Mouse (Mus musculus) neural tube, embryonic 13.5 days (tissue): ENCODE data around the gene Olfr866. TPM values are rescaled to one million over a fixed set of nuclear protein-coding genes. Genes with fewer than 3 reads are reported as not detected.

Experiments used
- ATAC-seq: fragments of 200-750 bp; cut with Nextera tagmentation; 2 replicates; pipeline ENCODE4 v1.8.0; 2017; ENCODE audit warnings: low read depth, mild to moderate bottlenecking, moderate TSS enrichment, moderate library complexity
- H3K27ac ChIP-seq: fragments of 300-500 bp; sonication (generic); replicated peaks from 2 replicates; pipeline ENCODE4 v1.5.1; 2015; ENCODE audit warnings: moderate library complexity, mild to moderate bottlenecking, inconsistent platforms
- H3K27me3 ChIP-seq: fragments of 300-500 bp; sonication (generic); 2 replicates; pipeline ENCODE4 v1.6.1; 2015; ENCODE audit warnings: mild to moderate bottlenecking, inconsistent platforms
- H3K36me3 ChIP-seq: fragments of 300-500 bp; sonication (generic); 2 replicates; pipeline ENCODE4 v1.6.1; 2015; ENCODE audit warnings: mild to moderate bottlenecking, inconsistent platforms
- H3K4me1 ChIP-seq: fragments of 300-500 bp; sonication (generic); replicated peaks from 2 replicates; pipeline ENCODE4 v1.6.1; 2015; ENCODE audit warnings: inconsistent platforms
- H3K4me2 ChIP-seq: fragments of 300-500 bp; sonication (generic); 2 replicates; pipeline ENCODE4 v1.6.1; 2015; ENCODE audit warnings: inconsistent platforms, mild to moderate bottlenecking, moderate library complexity
- H3K4me3 ChIP-seq: fragments of 300-500 bp; sonication (generic); 2 replicates; pipeline ENCODE4 v1.5.1; 2015; ENCODE audit warnings: mild to moderate bottlenecking, inconsistent platforms
- H3K9ac ChIP-seq: fragments of 300-500 bp; sonication (generic); 2 replicates; pipeline ENCODE4 v1.6.1; 2015; ENCODE audit warnings: moderate library complexity, mild to moderate bottlenecking, inconsistent platforms
- H3K9me3 ChIP-seq: fragments of 300-500 bp; sonication (generic); 2 replicates; pipeline ENCODE4 v1.6.1; 2016; ENCODE audit warnings: inconsistent platforms
- WGBS: fragments of 180-500 bp; shearing (Covaris S2); methylation state at CpG from one replicate; pipeline ENCODE4 v1.1.7; 2015; 5-methylcytosine and 5-hydroxymethylcytosine counted together
- microRNA-seq: library from miRNA; unstranded; fragments of <30 nt; microRNA quantifications from one replicate; pipeline ENCODE4, GENCODE M21; 2016
- polyA plus RNA-seq: library from polyadenylated mRNA; unstranded; fragments of >200 nt; fragmentation: Nextera tagmentation; extraction: Ambion mirVana; gene quantifications from 2 replicates; pipeline ENCODE4 v1.2.1, GENCODE M21; 2015

Gene Olfr866
- polyA plus RNA-seq = not detected in 2 replicates

DNA sequence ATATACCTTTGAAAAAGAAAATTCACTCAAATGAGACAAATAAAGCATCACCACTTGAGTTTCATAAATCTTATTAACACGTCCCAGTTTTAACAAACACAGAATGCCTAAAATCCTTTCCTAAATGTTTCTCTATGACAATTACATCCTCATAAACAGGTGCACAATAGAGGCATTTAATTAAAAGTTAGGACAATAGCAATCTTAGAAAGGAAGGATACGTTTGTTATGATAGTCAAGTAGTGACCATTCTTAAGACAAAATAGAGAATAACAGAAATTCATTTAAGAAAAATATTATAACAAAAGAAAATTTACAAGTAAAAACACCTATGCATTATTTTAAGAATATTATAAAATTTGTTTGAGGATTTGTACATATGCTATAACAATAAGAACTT lies at the start of gene Olfr866:
Gene Olfr866 (minus strand): TSS at position 101 of the 400 bp plus-strand sequence.
- ATAC-seq = no peak
- Histone ChIP-seq H3K9ac (no peak within 1 kb of the TSS), H3K27ac (no peak within 1 kb of the TSS), H3K27me3 (no peaks in the 10 kb centered on the region), H3K4me2 (no peak within 1 kb of the TSS), H3K36me3 (no peaks in the 10 kb centered on the region), H3K4me3 (no peak within 1 kb of the TSS), H3K4me1 (no peaks in the 10 kb centered on the region), H3K9me3 (no peaks in the 10 kb centered on the region; the same call in 1 of the 2 replicates)
- WGBS = 74% methylated on average over 2 of the region's 2 CpGs

DNA sequence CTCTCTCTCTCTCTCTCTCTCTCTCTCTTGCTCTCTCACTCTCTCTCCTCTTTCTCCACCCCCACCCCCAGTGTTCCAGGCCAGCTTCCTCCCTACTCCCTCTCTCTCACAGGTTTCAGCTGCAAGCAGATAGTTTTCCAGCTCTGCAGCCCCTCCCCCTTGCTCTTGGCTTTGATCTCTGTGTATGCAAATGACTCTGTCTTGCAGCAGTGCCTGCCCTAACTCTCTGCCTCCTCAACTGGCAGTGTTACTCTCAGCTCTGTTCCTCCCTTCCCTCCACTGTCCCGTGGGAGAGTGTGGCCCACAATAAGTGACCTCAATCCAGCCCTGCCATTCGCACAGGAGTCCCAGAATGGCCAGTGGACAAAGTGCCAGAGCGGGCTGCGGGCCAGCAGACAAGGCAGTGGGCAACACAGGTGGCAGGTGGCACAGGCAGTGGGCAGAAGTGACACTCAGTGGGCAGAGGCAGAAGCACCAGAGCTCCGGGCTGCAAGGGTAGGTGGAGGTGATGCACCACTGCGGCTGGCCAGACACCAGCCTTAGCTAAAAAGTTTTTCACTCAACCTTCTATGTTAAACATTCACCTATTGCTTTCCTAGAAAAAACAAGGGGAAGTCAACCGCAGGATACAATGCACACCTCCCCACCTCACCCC lies 45.8 kb upstream of the Olfr866 start:
- ATAC-seq = no peak
- H3K36me3 ChIP-seq = no peaks in the 10 kb centered on the region
- H3K4me1 ChIP-seq = no peaks in the 10 kb centered on the region
- H3K4me2 ChIP-seq = no peak overlapping the region
- H3K27me3 ChIP-seq = no peaks in the 10 kb centered on the region
- H3K9ac ChIP-seq = no peak overlapping the region
- 67% methylated on average over 7 of the region's 7 CpGs for WGBS
- H3K27ac ChIP-seq = no peak overlapping the region
- H3K9me3 ChIP-seq = peaks cover 29% of the 10 kb centered on the region
- H3K4me3 ChIP-seq = no peak overlapping the region

DNA sequence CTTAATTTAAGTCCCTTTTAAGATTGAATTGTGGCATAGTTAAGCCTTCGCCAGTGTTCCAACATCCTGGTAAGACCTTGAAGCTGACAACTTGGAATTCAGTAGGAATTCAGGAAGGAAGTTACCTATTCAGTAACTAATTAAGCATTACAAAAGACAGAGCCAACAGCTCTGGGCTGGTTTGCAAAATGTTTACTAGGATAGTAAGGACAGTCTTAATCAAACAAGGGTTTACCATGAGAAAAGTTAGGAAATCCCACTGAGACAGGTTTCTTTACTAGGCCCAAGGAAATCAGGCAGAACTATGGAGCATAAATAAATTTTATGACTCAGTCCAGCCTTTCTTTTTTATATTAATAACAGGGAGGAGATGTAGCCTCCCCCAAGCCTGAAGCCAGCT lies 43.5 kb upstream of the Olfr866 start:
- Histone ChIP-seq H3K4me2 (no peak overlapping the region), H3K27me3 (no peaks in the 10 kb centered on the region), H3K9me3 (peaks cover 28% of the 10 kb centered on the region), H3K27ac (no peak overlapping the region), H3K36me3 (no peaks in the 10 kb centered on the region), H3K4me1 (no peaks in the 10 kb centered on the region), H3K9ac (no peak overlapping the region), H3K4me3 (no peak overlapping the region)
- ATAC-seq = no peak
- WGBS = 96% methylated on average over 1 of the region's 1 CpGs

DNA sequence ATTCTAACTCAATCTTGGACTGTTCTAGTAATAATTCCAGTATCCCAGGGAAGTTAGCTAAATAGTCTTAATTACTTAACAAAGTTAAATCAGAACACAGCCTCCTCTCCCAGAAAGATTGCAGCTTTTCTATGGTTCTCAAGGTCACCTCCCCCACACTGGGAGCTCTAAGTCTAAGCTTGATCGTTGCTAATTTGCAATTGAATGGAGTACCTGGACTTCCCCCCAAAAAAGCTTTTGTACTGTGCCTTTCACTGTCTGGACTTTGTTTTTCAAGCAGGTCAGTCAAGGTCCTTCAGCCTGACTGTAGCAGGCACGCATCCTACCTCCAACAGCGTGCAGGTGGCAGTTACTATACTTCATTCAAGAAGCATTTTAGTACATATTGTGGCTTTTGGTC lies 42.4 kb upstream of the Olfr866 start:
- Histone ChIP-seq H3K9ac (no peak overlapping the region), H3K9me3 (peaks cover 24% of the 10 kb centered on the region), H3K27me3 (no peaks in the 10 kb centered on the region), H3K27ac (no peak overlapping the region), H3K4me2 (no peak overlapping the region), H3K36me3 (no peaks in the 10 kb centered on the region), H3K4me1 (no peaks in the 10 kb centered on the region), H3K4me3 (no peak overlapping the region)
- ATAC-seq = no peak
- 74% methylated on average over 3 of the region's 3 CpGs for WGBS

DNA sequence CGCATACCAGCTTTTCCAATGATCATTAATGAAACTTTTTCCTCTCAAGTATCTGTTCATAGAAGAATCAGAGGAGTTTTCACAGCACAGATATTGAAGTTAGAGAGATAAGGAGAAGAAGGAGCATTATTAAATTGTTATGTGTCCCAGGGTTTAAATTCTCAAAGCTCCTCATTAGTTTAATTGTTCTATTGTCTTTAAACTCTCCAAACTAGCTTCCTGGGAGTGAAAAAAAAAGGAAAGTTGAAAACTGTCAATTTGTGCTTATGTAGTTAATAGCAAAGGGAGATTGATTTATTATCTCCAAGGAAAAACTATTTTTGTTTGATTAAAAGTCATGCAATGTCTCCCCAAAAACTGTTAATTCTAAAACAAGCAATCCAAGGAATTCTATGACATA lies 29.6 kb upstream of the Olfr866 start, which contains the start of gene Olfr867:
Gene Olfr867 (minus strand): TSS at position 101 of the 400 bp plus-strand sequence.
- Histone ChIP-seq H3K27ac (no peak within 1 kb of the TSS), H3K27me3 (no peaks in the 10 kb centered on the region), H3K4me2 (no peak within 1 kb of the TSS), H3K9ac (no peak within 1 kb of the TSS), H3K9me3 (peaks cover 6% of the 10 kb centered on the region; the same call in 1 of the 2 replicates), H3K4me1 (no peaks in the 10 kb centered on the region), H3K4me3 (no peak within 1 kb of the TSS), H3K36me3 (no peaks in the 10 kb centered on the region)
- 84% methylated on average over 1 of the region's 1 CpGs for WGBS
- no peak for ATAC-seq

DNA sequence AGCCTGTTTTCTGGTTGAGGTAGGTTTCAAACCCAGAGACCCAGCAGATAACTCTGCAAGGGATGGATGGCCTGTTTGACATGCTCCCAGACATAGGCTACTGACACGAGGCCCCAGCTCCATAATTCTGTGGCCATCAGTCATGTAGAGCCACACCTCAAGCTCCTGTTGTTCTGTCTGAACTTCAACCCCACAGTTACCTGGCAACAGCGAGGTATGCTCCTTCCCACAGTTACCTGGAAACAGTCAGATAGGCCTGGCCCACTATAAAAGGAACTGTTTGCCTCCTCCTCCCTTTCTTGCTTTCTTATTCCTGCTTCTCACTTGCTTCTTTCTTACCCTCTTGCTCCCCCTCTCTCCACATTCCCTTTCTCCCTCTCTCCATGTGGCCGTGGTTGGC lies 20.1 kb upstream of the Olfr866 start:
- Histone ChIP-seq H3K9ac (no peak overlapping the region), H3K36me3 (no peaks in the 10 kb centered on the region), H3K4me1 (no peaks in the 10 kb centered on the region), H3K9me3 (peaks cover 40% of the 10 kb centered on the region), H3K27me3 (no peaks in the 10 kb centered on the region), H3K4me2 (no peak overlapping the region), H3K27ac (no peak overlapping the region), H3K4me3 (no peak overlapping the region)
- ATAC-seq = no peak
- WGBS = 74% methylated on average over 3 of the region's 3 CpGs

Small RNAs within 50 kb of the gene (microRNA-seq; reads per million reads assigned to microRNA genes)
- gene Gm26231 (not detected), gene Gm44395 (not detected)

Other genes with a start within 250 kb of the Olfr866 start
- not detected in 2 replicates for gene Olfr58, start 247.8 kb downstream of the Olfr866 start, polyA plus RNA-seq
- not detected in 2 replicates for gene Olfr859, start 223.1 kb downstream of the Olfr866 start, polyA plus RNA-seq
- gene Olfr860, start 178.3 kb downstream of the Olfr866 start, polyA plus RNA-seq = not detected in 2 replicates
- gene Olfr862, start 140.0 kb downstream of the Olfr866 start, polyA plus RNA-seq = not detected in 2 replicates
- 0.12 and 0.14 TPM in 2 replicates for gene Olfr77, start 111.2 kb downstream of the Olfr866 start, polyA plus RNA-seq
- not detected in 2 replicates for gene Olfr867, start 29.5 kb upstream of the Olfr866 start, polyA plus RNA-seq
- not detected in 2 replicates for gene Olfr868, start 70.6 kb upstream of the Olfr866 start, polyA plus RNA-seq
- gene Olfr869, start 101.0 kb upstream of the Olfr866 start, polyA plus RNA-seq = not detected in 2 replicates
- gene Olfr870, start 146.0 kb upstream of the Olfr866 start, polyA plus RNA-seq = not detected in 2 replicates
- gene Olfr871, start 184.2 kb upstream of the Olfr866 start, polyA plus RNA-seq = not detected in 2 replicates
- gene Olfr872, start 209.1 kb upstream of the Olfr866 start, polyA plus RNA-seq = not detected in 2 replicates